Mouse (Mus musculus) right cerebral cortex, postnatal 36 days (tissue): Measurements from ENCODE around the gene F2.

Source experiments
- DNase-seq, 2 experiments: peaks; one replicate each; pipeline ENCODE4 v3.0.0; 2022; ENCODE audit warnings: low spot score in 2 of 2, mixed read lengths in 1 of 2

Gene F2

DNA sequence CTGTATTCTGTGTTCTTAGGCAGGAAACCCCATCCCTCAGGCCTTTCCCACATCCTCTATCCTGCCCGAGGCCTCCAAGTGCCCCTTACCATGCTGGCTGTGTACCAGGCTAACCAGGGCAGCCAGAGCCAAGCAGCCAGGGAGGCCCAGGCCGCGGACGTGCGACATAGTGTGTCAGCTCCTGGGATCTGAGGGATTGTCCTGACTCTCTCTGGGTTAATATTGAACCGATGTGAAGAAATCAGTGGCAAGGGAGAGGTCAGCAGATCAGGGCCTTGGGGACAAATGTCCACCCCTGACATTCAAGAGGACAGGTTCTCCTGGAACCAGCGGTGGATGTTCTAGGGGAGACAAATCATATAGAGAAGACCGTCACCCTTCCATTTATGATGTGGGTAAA, at the start of gene F2:
Gene F2, minus strand, starts transcription at position 186 of the 400 bp plus-strand sequence.
- DNase-seq: no peak

DNA sequence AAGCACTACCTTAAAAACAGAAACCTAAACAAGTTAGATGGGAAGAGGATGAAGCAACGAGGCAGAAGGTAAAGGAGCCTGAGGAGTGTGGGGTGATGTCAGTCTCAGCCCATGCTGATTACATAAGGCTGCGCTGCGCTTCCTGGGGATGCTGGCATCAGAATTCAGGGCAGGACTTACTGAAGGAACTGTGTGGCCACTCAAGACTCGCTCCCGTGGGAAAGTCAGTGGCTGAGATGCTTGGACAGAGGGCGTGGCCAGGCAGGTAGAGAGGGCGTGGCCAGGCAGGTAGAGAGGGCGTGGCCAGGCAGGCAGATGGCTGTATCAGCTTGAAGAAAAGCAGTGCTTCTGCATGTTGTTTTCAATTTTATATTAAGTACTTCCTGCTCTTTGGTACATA, 47.7 kb upstream of the F2 start:
- no peak for DNase-seq

DNA sequence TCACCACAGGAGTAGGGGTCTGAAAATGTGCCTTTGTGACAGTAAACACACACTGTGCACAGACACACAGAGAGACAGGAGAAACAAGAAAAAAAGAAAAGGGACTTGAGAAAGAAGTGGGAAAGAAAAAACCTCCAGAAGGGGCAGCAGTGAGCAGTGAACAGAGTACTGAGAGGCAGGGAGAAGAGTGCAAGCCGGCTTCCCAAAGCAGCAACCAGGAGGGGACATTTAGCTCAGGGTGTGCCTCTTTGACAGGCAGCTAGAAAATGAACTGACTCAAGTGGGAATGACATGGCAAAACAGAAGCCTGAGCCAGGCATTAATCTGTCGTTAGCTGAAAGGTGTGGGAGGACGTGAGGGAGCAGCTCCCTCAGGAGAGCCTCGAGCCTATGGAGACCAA, 46.6 kb upstream of the F2 start:
- peak in 1 of 2 experiments; percentile 40 for DNase-seq

DNA sequence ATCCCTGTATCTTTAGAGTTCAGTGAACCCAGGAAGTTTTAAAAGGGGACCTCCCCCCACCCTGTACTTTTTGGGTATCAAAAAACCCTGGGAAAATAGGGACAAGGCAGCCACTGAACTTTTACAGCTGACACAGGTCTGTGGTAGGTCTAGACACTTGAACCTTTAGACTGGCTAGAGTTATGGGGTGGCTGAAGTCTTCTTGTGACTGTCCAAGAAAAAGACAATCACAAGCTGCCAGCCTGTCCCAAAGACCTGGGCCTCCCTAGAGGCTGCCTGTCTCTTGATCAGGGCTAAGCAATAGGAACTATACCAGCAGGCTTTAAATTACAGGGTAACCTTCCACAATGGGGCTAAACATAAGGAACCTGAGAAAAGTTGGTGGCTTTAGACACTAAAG, 40.7 kb upstream of the F2 start:
- DNase-seq: no peak

DNA sequence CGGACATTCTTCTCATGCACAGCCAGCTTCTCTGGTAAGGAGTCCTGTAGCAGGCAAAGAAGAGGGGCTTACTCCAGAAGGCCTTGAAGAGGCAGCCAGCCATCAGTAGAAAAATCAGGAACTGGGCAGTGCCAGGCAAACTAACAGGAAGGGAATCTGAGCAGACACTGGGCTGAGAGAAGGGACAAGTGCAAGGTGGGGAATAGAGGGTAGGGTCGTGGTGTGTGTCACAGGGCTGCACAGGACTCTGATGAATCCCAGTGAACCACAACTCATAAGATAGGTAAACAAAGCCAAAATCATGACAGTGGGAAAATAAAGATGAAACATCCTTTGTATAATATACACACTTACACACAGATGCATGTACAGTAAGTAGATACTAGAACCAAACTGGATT, 40.2 kb upstream of the F2 start:
- no peak for DNase-seq

DNA sequence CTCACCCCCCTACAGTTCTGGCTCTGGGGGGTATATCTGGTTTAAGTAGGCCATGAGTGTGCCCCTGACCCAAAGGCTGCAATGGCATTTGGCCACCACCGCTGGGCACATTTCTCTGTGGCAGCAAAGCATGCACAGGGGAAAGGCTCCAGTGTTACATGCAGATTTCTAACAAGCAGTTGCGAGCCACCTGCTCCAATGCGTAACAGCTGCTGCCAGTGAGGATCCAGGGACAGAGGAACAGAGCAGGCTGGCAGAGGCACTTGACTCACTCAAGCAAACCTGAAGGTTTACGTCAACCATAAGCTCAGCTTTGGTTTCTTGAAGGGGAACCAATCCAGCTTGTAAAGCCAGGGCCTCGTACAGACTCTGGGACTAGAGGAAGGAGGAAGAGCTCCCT, 38.7 kb upstream of the F2 start:
- peak; percentile 47 to 52 for DNase-seq

DNA sequence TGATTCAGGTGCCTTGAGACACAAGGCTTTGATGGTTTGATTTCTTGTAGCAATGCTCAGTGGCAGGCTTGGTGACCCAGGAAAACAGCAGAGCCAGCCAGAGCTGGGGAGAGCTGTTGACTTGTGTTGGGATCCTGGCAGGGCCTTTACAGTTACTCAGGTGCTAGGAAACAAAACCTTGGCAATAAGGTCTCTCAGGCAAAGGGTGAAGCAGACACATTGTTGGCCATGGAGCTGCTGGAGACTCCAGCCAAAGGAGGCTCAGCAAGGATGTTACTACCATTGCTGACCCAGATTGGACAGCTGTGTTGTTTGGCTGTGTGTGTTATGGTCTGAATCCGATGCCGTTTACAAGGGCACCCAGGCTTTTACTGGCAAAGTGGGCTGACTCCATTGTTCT, 37.4 kb upstream of the F2 start:
- no peak for DNase-seq

DNA sequence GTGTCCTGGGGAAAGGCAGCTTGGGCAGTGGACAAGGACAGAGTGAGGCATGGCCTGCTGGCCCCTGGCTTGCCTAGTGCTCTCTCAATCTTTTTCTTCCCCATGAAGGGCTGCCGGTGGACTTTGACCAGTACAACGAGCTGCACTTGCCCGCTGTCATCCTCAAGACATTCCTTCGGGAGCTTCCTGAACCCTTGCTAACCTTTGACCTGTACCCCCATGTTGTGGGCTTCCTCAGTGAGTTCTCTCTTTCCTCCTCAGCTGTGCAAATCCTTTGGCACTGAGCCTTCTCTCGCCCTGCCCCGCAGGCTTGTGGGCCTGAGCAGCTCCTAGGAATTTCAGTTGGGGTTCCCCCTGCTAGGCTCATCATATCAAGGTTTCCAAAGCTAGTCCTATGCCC, 33.8 kb upstream of the F2 start:
- no peak for DNase-seq

DNA sequence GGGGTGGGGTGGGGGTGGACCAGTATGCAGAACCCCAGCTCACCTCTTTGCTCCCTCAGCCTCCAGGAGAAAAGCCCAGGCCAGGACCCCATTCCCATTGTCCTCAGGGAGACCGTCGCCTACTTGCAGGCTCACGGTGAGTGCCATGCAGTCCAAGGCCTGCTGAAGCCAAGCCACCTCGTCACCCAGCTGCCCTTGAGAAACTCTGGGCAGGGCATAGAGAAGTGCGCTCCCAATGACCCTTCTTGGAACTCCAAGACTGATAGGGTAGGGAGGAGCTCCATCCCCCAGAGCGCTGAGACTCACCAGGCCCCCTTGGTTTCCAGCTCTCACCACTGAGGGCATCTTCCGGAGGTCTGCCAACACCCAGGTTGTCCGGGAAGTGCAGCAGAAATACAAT, 33.1 kb upstream of the F2 start:
- DNase-seq: no peak

DNA sequence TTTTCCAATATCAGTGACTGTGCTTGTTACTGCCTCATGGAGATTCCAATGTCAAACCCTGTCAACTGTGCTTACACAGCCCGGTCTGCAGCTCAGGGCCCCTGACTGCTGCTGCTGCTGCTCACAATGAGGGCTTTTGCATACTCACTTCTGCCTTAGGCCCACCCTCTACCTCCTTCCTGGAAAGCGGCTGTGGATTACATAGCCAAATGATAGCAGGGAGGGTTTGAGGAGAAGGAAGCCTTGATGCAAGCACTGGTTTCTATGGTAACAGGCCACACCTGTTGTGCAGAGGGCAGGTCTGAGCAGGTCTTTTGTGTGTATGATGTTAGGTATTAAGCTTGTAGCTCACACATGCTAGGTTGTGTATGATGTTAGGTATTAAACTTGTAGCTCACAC, 31.5 kb upstream of the F2 start:
- DNase-seq: no peak

DNA sequence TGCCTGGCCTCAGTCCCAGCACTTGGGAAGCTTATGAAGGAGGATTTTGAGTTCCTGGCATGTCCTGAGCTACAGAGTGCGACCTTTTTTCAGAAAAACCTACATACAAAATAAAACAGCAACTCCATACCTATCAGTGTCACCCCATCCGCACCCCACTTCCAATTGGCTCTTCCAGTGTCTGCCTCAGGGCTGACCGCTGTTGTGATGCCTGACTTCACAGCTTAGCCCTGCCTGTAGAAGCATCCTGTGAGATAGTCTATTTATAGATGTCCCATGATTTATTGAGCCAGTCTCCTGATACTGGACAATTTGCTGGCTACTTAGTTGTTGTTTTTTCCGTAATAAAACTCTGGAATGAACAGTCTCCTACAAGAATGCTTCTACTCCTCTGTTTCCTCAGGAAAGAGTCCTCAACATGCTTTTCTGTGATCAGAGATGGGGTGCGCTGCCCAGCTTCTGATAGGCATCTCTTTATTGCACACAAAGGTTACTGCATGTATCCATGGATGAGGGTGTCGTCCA, 30.2 kb upstream of the F2 start:
- no peak for DNase-seq

DNA sequence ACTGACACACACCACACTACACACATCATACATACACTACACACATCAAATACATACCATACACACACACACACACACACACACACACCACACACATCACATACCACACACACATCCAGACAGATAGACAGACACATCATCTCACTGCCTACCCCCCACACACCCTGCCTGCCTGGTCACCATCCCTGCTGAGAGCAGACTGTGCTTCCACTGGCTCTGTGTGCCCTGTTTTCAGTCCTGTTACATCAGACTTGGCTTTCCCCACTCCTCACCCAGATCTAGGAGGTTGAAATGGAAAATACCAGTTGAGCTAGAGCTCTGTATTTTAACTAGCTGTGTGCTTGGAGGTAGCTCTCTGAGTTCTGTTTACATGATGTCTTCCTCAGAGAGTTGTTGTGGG, 28.6 kb upstream of the F2 start:
- DNase-seq: no peak

DNA sequence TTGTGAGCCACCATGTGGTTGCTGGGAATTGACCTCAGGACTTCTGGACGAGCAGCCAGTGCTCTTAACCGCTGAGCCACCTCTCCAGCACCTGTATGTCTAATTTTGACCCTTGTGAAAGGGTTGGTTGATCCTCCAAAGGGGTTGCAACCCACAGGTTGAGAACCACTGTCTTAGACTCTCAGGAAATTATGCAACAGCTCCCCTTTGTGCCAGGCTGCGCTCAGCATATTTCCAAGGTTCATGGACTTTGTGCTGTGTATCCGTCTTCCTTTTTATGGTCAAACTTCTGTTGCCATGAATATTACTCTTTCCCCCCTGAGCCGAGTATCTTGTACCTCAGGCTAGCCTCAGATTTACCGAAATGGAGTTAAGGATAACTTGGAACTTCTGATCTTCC, 24.8 kb upstream of the F2 start:
- DNase-seq: no peak

DNA sequence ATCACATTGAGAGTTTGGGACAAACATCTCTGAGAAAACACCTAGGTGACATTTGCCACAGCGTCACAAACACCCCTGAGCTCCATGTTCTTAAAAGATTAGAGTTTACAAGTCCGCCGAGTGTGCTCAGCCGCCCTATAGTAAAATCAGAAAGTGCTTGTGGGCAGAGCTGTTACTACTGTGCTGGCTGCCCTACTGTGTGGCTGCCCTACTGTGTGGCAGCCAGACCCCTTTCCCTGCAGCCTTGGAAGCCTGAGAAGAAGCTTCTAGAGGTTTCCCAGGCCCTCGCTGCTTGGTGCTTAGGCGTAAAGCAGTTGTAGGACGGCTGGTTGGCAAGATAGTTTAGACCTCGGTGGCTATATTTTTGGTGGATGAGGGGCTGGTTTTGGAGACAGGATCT, 23.4 kb upstream of the F2 start:
- DNase-seq: no peak

DNA sequence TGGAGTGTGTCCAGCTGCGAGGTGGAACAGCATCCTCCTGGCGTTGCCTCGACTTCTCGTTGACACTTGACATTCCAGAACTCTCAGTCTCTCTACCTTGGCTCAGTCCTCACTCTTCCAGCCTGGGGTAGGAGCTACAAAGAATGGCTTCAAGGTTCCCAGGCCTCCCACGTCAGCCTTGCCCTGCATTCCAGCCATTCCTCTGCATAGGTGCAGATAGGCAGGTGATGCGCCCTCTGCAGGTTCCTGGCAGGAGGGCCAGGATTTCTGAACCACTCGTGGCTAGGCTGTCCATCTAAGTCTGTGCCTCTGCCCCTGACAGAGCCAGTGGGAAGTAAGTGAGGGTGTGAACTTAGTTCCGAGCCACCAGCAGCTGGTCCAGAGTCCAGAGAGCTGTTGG, 20.6 kb upstream of the F2 start:
- DNase-seq: no peak

DNA sequence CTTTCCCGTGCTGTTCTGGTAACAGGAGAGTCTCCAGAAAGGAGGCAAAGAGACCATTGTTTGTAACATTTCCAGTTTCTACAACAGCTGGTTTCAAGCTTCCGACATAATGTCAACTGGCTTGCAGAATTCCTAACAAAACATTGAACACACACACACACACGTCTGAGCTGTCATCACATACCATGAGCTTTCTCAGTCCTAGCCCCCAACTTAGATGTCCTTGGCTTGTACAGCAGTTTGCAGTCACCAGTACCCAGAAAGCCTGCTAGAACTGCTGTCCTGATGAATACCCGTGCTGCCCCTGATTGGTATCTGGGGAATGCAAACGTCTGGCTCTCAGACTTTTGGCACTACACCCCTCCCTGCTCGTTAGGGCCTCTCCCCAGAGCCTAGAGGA, 19.6 kb upstream of the F2 start:
- no peak for DNase-seq

DNA sequence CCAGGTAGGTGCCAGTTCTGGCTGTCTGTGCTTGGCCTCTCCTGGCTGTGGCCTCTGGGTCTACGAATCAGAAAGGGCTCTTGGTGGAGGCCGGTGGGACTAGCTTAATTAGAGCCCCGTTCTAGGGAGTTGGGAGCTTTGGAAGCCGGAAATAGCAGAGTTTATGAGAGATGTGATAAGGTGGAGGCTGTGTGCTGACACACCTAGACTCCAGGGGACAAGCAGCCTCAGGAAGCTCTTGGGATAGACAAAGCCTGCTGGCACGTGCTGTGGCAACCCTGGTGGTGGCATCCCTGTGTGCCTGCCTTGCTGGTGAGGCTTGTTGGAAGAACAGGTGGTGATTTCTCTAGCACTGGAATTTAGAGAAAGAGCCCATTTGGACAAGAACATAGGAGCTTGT, 19.2 kb upstream of the F2 start:
- no peak for DNase-seq

DNA sequence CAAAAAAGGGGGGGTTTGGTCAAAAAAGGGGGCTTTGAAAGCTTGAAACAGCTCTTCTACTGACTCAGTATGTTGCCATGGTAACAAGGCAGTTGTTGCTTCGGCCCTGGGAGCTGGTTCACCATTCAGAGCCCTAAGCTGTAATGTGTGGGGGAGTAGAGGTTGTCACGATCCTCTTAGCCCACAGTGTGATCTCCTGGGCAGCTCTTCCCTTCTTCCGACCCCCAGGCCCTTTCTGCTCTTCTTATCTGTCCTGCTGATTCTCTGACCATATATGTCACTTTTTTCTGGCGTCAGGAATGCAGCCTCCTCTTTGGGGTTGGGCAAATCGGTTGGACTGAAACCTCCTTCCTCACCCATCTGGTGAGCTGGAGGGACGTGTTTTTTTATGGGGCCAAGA, 16.6 kb upstream of the F2 start:
- peak; percentile 28 to 61 for DNase-seq

DNA sequence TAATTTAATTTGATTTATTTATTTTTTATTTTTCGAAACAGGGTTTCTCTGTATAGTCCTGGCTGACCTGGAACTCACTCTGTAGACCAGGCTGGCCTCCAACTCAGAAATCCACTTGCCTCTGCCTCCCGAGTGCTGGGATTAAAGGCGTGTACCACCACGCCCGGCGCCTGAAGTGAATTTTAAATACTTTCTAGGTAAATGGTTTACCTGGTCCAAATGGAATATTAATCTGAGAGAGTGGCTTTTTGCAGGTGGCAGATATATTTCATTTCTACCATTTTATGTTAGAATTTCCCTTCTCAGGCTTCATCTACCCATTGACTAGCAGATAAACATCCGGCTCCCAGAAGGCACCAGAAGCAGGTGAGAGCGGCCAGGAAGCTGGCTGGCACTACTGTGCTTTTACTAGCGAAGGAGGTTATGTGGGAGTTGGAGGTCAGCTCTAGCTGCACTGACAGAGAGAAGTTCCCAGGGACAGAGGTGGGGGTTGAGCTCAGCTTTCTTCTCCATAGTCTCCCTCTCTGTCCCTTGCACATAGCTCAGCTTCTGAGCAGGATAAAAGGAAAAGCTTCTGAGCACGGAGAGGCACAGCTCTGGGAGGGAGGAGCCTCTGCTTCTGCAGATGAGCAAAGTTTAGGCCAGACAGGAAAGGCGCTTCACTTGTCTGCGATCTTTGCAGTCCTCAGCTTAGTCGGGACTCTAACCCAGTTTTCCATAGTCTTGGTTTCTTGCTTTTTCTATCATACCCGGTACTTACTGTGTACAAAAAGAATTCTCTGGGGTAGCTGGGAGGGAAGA, 15.4 kb upstream of the F2 start:
- no peak for DNase-seq

DNA sequence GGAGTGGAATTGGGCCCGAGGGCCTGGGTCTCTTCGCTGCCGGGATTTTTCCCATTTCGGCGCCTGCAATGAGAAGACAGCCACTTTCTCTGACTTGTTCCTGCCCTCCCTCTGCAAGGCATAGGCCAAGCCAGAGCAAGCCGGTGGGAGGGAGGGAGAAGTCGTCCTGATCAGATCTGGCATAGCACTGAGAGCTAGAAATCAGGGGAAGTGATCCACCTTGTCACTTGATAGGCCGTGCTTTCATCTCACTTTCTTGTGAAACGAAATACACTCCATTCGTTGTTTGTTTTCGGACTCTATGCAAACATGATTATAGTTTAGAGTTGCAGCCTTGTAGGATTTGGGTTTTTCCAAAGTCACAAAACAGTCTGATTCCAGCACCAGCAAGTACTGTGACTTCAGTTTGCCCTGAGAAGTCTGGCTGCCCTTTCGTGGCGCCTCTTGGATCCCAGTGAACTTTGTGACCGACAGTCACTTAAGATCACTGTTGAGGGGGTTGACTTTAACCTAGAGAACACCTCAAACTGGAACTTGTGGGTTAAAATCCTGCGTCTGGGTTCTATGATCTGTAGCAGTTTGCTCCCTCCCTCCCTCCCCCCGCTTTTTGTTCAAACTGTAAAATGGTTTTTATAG, 14.3 kb upstream of the F2 start:
- DNase-seq: no peak

DNA sequence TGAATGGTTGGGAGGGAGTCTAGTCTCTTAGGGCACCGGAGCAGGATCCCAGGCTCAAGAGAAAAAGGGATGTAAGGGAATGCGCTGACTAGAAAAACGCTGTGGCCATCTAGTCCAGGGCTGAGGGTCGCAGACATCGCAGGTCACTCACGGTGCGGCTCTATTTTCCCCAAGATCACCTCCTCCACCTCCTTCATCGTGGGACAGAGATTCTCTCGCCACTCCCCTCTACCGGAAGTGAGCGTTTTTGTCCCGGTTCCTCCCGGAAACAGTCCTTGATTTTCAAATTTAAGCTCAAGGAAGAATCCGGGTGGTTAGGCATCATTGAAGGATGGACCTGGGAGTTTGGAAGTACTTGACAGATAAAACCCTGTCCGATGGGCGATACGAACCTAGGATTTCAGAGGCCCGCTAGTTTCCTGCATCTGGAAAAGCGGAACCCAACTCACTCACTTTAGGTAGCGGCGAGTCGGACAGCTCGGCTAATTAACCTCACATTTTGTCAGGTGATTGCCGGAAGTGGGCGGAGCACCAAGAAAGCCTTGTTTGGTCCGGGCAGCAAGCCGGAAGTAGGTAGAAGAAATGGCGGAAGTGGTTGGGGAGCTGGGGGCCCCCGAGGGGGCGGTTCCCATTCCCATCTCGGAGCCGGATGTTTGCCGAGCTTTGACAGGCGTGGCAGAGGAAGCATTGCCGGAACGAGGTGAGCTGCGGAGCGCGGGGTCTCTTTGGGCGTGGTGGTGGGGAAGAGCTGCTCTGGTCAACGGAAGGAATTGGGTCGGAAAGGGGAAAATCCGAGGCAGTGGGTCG, 13.5 kb upstream of the F2 start, which contains the start of the genes Zfp408 and Arhgap1:
Gene Zfp408, minus strand, starts transcription at position 239 of the 807 bp plus-strand sequence.
Gene Arhgap1, plus strand, starts transcription at position 308 of the 807 bp plus-strand sequence.
- DNase-seq: peak; percentile 93 to 95

DNA sequence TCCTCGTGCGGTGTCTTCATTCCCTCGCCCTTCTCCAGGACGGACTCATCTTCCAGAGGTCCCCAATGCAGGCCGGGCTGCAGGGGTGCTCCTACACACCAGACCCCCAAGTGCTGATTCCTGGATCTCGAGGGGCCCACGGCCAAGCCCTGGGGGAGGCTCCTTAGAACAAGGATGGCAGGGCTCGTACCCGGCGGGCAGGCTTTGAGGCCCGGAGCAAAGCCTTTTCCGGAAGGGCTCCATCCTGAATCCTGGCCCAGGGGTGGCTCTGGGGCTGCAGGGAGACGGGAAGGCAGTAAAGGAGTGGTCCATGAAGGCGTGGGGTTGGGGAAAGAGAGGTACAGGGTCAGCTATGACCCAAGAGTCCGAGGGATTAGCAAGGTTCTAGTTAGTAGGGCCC, 12.9 kb upstream of the F2 start:
- DNase-seq: no peak
